Mouse (Mus musculus) thymus, adult 2 months (tissue): ENCODE results near the gene Gm5741. TPM values are rescaled to one million over a fixed set of nuclear protein-coding genes. Genes with fewer than 3 reads are reported as not detected.

Experiments used
- DNase-seq: peaks from one replicate; pipeline ENCODE4 v3.0.0; 2021
- H3K27ac ChIP-seq: fragments of 200-500 bp; 2 replicates; pipeline ENCODE4 v1.5.1; 2012; ENCODE audit warnings: low read length, control low read depth; ENCODE audit not compliant: control insufficient read depth, insufficient read depth
- H3K27me3 ChIP-seq: fragments of 200-500 bp; 2 replicates; pipeline ENCODE4 v1.6.1; 2012; ENCODE audit warnings: mild to moderate bottlenecking, low read length, moderate library complexity, mixed read lengths; ENCODE audit not compliant: control insufficient read depth, insufficient read depth
- H3K36me3 ChIP-seq: fragments of 200-500 bp; 2 replicates; pipeline ENCODE4 v1.6.1; 2012; ENCODE audit warnings: mild to moderate bottlenecking, low read length, moderate library complexity; ENCODE audit not compliant: control insufficient read depth, insufficient read depth
- H3K4me1 ChIP-seq: fragments of 200-500 bp; replicated peaks from 2 replicates; pipeline ENCODE4 v1.6.1; 2012; ENCODE audit warnings: low read length; ENCODE audit not compliant: control insufficient read depth, insufficient read depth
- H3K4me3 ChIP-seq: fragments of 200-500 bp; 2 replicates; pipeline ENCODE4 v1.5.1; 2012; ENCODE audit warnings: mild to moderate bottlenecking, low read length, control low read depth, moderate library complexity; ENCODE audit not compliant: control insufficient read depth, insufficient read depth
- CTCF ChIP-seq: fragments of 200-500 bp; IDR thresholded peaks from 2 replicates; pipeline ENCODE4 v1.5.1; 2012; ENCODE audit warnings: mild to moderate bottlenecking, control low read depth, low read length, moderate library complexity, borderline replicate concordance; ENCODE audit not compliant: control insufficient read depth, poor library complexity, insufficient read depth; ENCODE audit errors: extremely low read depth
- POLR2A ChIP-seq: fragments of 200-500 bp; IDR thresholded peaks from 2 replicates; pipeline ENCODE4 v1.6.1; 2012; ENCODE audit warnings: mild to moderate bottlenecking, low read length, control low read depth, moderate library complexity; ENCODE audit not compliant: control insufficient read depth, poor library complexity, insufficient read depth; ENCODE audit errors: extremely low read depth
- WGBS: fragments of 180-500 bp; shearing (Covaris S2); methylation state at CpG from one replicate; pipeline ENCODE4 v1.1.7; 2018; 5-methylcytosine and 5-hydroxymethylcytosine counted together
- polyA plus RNA-seq: library from polyadenylated mRNA; depleted of rRNA; stranded (reverse); fragments of >200 nt; gene quantifications from 2 replicates; pipeline ENCODE4 v1.2.3, GENCODE M21; 2012

Gm5741 gene
- polyA plus RNA-seq, 1 experiment = 1.4 TPM

GRCm38 (mm10) chr8:85035728-85036310, 32.0 kb downstream of the Gm5741 start:
- Histone ChIP-seq H3K27me3 (no peaks in the 10 kb centered on the region), H3K36me3 (peaks cover 20% of the 10 kb centered on the region), H3K27ac (peak overlapping the region; percentile 90), H3K4me1 (peaks cover 8% of the 10 kb centered on the region), H3K4me3 (peak overlapping the region; percentile 83)
- WGBS = 0% methylated on average over 15 of the region's 15 CpGs
- peak; percentile 35 for DNase-seq
- TF ChIP-seq POLR2A = no peak
- TF ChIP-seq CTCF = no peak

GRCm38 (mm10) chr8:85035165-85035727, 32.5 kb downstream of the Gm5741 start:
- DNase-seq = no peak
- Histone ChIP-seq H3K27me3 (no peaks in the 10 kb centered on the region), H3K27ac (no peak overlapping the region; the same call in 1 of the 2 replicates), H3K4me1 (peaks cover 8% of the 10 kb centered on the region), H3K4me3 (peak overlapping the region; percentile 83; the same call in 1 of the 2 replicates), H3K36me3 (peaks cover 20% of the 10 kb centered on the region)
- 4% methylated on average over 12 of the region's 12 CpGs for WGBS
- TF ChIP-seq POLR2A (no peak), CTCF (no peak)

DNA sequence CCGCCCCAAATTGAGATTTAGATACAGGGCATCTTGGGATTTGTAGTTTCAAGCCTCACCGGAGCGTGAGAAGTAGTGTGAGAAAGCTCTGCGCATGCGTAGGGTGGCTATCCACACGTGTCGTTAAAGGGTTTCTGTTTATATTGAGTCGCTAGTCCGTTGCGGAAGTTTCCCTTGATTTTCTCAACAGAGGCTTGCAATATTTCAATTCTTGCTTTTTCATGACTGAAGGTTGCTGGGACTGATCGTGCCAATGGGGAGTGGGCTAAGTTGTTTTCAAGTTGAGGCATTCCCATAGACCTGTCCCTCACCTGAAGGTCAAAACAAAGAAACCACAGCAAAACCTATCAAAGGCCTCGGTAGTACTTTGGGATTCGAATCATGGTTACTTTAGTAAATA, 33.0 kb downstream of the Gm5741 start:
- WGBS = 2% methylated on average over 13 of the region's 13 CpGs
- Histone ChIP-seq H3K27ac (no peak overlapping the region), H3K4me3 (no peak overlapping the region; the same call in 1 of the 2 replicates), H3K36me3 (peaks cover 25% of the 10 kb centered on the region), H3K27me3 (no peaks in the 10 kb centered on the region), H3K4me1 (peaks cover 8% of the 10 kb centered on the region)
- DNase-seq = peak; percentile 78
- TF ChIP-seq CTCF = no peak
- TF ChIP-seq POLR2A = no peak

- no peak for TF ChIP-seq CTCF
- TF ChIP-seq POLR2A = no peak
- no peak for DNase-seq
- peaks cover 29% of the 10 kb centered on the region for H3K36me3 ChIP-seq
- H3K27ac ChIP-seq = no peak overlapping the region
- no peaks in the 10 kb centered on the region for H3K27me3 ChIP-seq
- H3K4me1 ChIP-seq = peaks cover 8% of the 10 kb centered on the region
- H3K4me3 ChIP-seq = no peak overlapping the region
- 91% methylated on average over 1 of the region's 1 CpGs for WGBS
Measured at GRCm38 (mm10) chr8:85033867-85034266, 33.9 kb downstream of the Gm5741 start.

DNA sequence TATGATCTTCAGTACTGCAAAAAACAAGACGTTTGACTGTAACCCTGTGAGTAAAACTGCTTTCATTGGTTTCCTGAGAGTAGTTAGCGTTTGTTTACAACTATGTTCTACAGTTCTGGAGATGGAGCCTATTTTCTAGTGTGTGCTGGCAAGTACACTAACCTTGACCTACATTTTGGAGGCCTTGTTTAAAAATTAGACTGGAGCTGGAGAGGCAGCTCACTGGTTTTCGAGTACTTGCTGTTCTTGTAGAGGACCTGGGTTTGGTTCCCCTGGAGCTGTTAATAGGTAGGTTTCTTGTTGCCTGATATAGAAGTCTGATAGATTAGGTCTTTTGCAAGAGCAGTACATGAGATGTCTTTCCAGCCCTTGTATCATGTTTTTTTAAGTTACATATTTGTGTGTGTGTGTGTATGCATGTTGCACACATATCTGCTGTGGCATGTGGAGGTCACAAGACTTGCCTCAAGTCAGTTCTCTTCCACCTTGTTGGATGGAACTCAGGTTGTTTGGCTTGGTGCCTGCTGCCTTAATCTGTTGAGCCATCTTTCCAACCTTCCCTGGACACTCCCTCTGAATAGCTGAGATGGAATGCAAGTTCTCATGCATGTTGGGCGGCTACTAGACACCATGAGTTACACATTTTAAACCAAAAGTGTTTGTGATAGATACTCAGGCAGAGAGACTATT, 35.0 kb downstream of the Gm5741 start:
- Histone ChIP-seq H3K27ac (no peak overlapping the region), H3K36me3 (peaks cover 29% of the 10 kb centered on the region), H3K4me3 (no peak overlapping the region), H3K27me3 (no peaks in the 10 kb centered on the region), H3K4me1 (peaks cover 14% of the 10 kb centered on the region)
- no peak for DNase-seq
- 93% methylated on average over 4 of the region's 4 CpGs for WGBS
- TF ChIP-seq CTCF = no peak
- TF ChIP-seq POLR2A = no peak

DNA sequence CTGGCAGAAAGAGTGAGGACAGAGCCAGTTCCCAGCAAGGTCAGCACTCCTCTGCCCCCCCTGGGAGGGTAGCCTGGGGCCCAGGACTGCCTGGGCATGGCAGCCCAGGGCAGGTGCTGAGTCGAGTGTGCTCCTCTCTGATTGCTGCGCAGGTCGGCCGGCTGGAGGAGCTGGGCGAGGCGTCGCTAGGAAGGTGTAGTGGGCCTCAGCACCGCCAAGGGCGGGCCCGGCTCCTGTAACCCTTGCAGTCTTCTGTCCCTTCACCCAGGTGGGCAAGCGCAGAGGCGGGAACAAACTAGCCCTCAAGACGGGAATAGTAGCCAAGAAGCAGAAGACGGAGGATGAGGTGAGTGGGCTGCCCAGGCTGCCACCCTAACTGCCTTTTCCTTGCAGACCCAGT, 38.5 kb downstream of the Gm5741 start:
- H3K27ac ChIP-seq = no peak overlapping the region
- 94% methylated on average over 14 of the region's 14 CpGs for WGBS
- DNase-seq = no peak
- H3K4me3 ChIP-seq = no peak overlapping the region
- no peaks in the 10 kb centered on the region for H3K27me3 ChIP-seq
- peaks cover 29% of the 10 kb centered on the region for H3K36me3 ChIP-seq
- H3K4me1 ChIP-seq = peaks cover 21% of the 10 kb centered on the region
- TF ChIP-seq CTCF = no peak
- no peak for TF ChIP-seq POLR2A
